Mouse (Mus musculus): ENCODE measurements around the gene Cd151.

Cd151 gene

GRCm38 (mm10) chr7:141459301-141459711 is 7.9 kb upstream of the Cd151 start:
- no peak for DNase-seq

- no peak for DNase-seq
These were observed 7.2 kb upstream of the Cd151 start for GRCm38 (mm10) chr7:141460001-141460390.

GRCm38 (mm10) chr7:141460391-141461113 is 6.6 kb upstream of the Cd151 start, which contains the start of gene Cracr2b:
Gene Cracr2b, plus strand, starts transcription at chr7:141461094.
- DNase-seq, result no peak

GRCm38 (mm10) chr7:141461521-141462332 is 5.5 kb upstream of the Cd151 start:
- DNase-seq, result no peak

- peak; percentile 88 for DNase-seq
These were observed 4.8 kb upstream of the Cd151 start for GRCm38 (mm10) chr7:141462333-141462821.

GRCm38 (mm10) chr7:141463824-141464602 is 3.2 kb upstream of the Cd151 start:
- DNase-seq, result peak; percentile 81

GRCm38 (mm10) chr7:141464603-141465201 is 2.5 kb upstream of the Cd151 start:
- peak; percentile 69 for DNase-seq

GRCm38 (mm10) chr7:141465388-141466044 is 1.7 kb upstream of the Cd151 start:
- no peak for DNase-seq

GRCm38 (mm10) chr7:141466045-141466394 is 1.2 kb upstream of the Cd151 start:
- DNase-seq, result no peak

GRCm38 (mm10) chr7:141466607-141467148 is 514 bp upstream of the Cd151 start:
- DNase-seq, result no peak

- no peak for DNase-seq
These were observed 951 bp downstream of the Cd151 start for GRCm38 (mm10) chr7:141468164-141468521.

GRCm38 (mm10) chr7:141468522-141469211 is 1.5 kb downstream of the Cd151 start:
- peak; percentile 82 for DNase-seq

GRCm38 (mm10) chr7:141469352-141469751 is 2.2 kb downstream of the Cd151 start:
- DNase-seq, result no peak

- no peak for DNase-seq
These were observed 2.9 kb downstream of the Cd151 start for GRCm38 (mm10) chr7:141469901-141470636.

GRCm38 (mm10) chr7:141470637-141470944 is 3.4 kb downstream of the Cd151 start:
- no peak for DNase-seq

GRCm38 (mm10) chr7:141471236-141471635 is 4.0 kb downstream of the Cd151 start:
- DNase-seq, result no peak

- DNase-seq, result no peak
These were observed 5.0 kb downstream of the Cd151 start for GRCm38 (mm10) chr7:141472226-141472625.

- no peak for DNase-seq
These were observed 5.6 kb downstream of the Cd151 start for GRCm38 (mm10) chr7:141472763-141473162.

GRCm38 (mm10) chr7:141474160-141474559 is 7.0 kb downstream of the Cd151 start:
- no peak for DNase-seq

GRCm38 (mm10) chr7:141475011-141475804 is 8.0 kb downstream of the Cd151 start, which contains the start of the genes Polr2l and Tspan4:
Gene Polr2l, minus strand, starts transcription at chr7:141475132.
Gene Tspan4, plus strand, starts transcription at chr7:141475240.
- peak; percentile 89 for DNase-seq
